Mouse (Mus musculus) liver, postnatal 0 days (tissue): ENCODE measurements at regions not wholly inside any gene's neighbourhood (a gene's known extent, or its start where the extent isn't known, plus 50 kb on each side); places are given as distances from the start of the nearest gene placed in this dataset.

Experiments used
- ATAC-seq: fragments of 200-750 bp; cut with Nextera tagmentation; 2 replicates; pipeline ENCODE4 v1.8.0; 2017; ENCODE audit warnings: mild to moderate bottlenecking, moderate library complexity
- DNase-seq: peaks from one replicate; pipeline ENCODE4 v3.0.0-alpha.2; 2016
- H3K27ac ChIP-seq: fragments of 300-500 bp; sonication (generic); 2 replicates; pipeline ENCODE4 v1.5.1; 2014; ENCODE audit warnings: antibody characterized with exemption, moderate library complexity, mild to moderate bottlenecking, low read depth
- H3K27me3 ChIP-seq: fragments of 300-500 bp; sonication (generic); 2 replicates; pipeline ENCODE4 v1.6.1; 2014; ENCODE audit warnings: low read length, control low read depth, mixed read lengths; ENCODE audit not compliant: insufficient read depth
- H3K36me3 ChIP-seq: fragments of 300-500 bp; sonication (generic); replicated peaks from 2 replicates; pipeline ENCODE4 v1.6.1; 2014; ENCODE audit warnings: mild to moderate bottlenecking, control low read depth, low read length, moderate library complexity, mixed read lengths; ENCODE audit not compliant: insufficient read depth
- H3K4me1 ChIP-seq: fragments of 300-500 bp; sonication (generic); 2 replicates; pipeline ENCODE4 v1.6.1; 2014; ENCODE audit warnings: antibody characterized with exemption, mild to moderate bottlenecking, control low read depth; ENCODE audit not compliant: insufficient read depth
- H3K4me2 ChIP-seq: fragments of 300-500 bp; sonication (generic); 2 replicates; pipeline ENCODE4 v1.6.1; 2014; ENCODE audit warnings: low read depth, mild to moderate bottlenecking, low read length, moderate library complexity, mixed read lengths
- H3K4me3 ChIP-seq: fragments of 300-500 bp; sonication (generic); 2 replicates; pipeline ENCODE4 v1.5.1; 2014; ENCODE audit warnings: low read depth, low read length
- H3K9ac ChIP-seq: fragments of 300-500 bp; sonication (generic); replicated peaks from 2 replicates; pipeline ENCODE4 v1.6.1; 2014; ENCODE audit warnings: mild to moderate bottlenecking, moderate library complexity
- H3K9me3 ChIP-seq: fragments of 300-500 bp; sonication (generic); 2 replicates; pipeline ENCODE4 v1.6.1; 2016; ENCODE audit warnings: mild to moderate bottlenecking, control low read depth, low read length, mixed read lengths
- CTCF ChIP-seq: sonication (generic); IDR thresholded peaks from 2 replicates; pipeline ENCODE4 v1.5.1; 2016; ENCODE audit warnings: antibody characterized with exemption, low read depth
- EP300 ChIP-seq: IDR thresholded peaks from 2 replicates; pipeline ENCODE4 v1.6.1; 2016; ENCODE audit warnings: antibody characterized with exemption, low read depth, mild to moderate bottlenecking
- WGBS: fragments of 180-500 bp; shearing (Covaris S2); extraction: QIAGEN DNeasy Blood & Tissue Kit; methylation state at CpG from one replicate; pipeline ENCODE4 v1.1.7; 2014; ENCODE audit not compliant: insufficient replicate concordance; 5-methylcytosine and 5-hydroxymethylcytosine counted together

GRCm38 (mm10) chr16:24149441-24149840, 160.8 kb upstream of the Bcl6 start:
- DNase-seq (no peak), ATAC-seq (no peak)
- no peaks in the 10 kb centered on the region for H3K9me3 ChIP-seq
- peaks cover 12% of the 10 kb centered on the region for H3K4me1 ChIP-seq
- no peaks in the 10 kb centered on the region for H3K36me3 ChIP-seq
- TF ChIP-seq CTCF, result no peak
- TF ChIP-seq EP300, result no peak
- no peak overlapping the region for H3K27ac ChIP-seq
- 70% methylated on average over 4 of the region's 4 CpGs for WGBS
- no peak overlapping the region for H3K4me3 ChIP-seq
- no peak overlapping the region for H3K9ac ChIP-seq
- H3K27me3 ChIP-seq, result no peaks in the 10 kb centered on the region
- H3K4me2 ChIP-seq, result no peak overlapping the region

GRCm38 (mm10) chr16:24143894-24144293, 155.2 kb upstream of the Bcl6 start:
- Histone ChIP-seq H3K36me3 (no peaks in the 10 kb centered on the region), H3K9ac (no peak overlapping the region), H3K4me1 (no peaks in the 10 kb centered on the region), H3K4me2 (no peak overlapping the region), H3K9me3 (no peaks in the 10 kb centered on the region), H3K27ac (no peak overlapping the region), H3K27me3 (no peaks in the 10 kb centered on the region), H3K4me3 (no peak overlapping the region)
- DNase-seq, result no peak
- 78% methylated on average over 3 of the region's 3 CpGs for WGBS
- no peak for ATAC-seq
- no peak for TF ChIP-seq CTCF
- TF ChIP-seq EP300, result no peak

GRCm38 (mm10) chr16:24142915-24143541, 154.4 kb upstream of the Bcl6 start:
- Histone ChIP-seq H3K4me3 (no peak overlapping the region), H3K4me1 (no peaks in the 10 kb centered on the region), H3K4me2 (no peak overlapping the region), H3K9ac (no peak overlapping the region), H3K27me3 (no peaks in the 10 kb centered on the region), H3K9me3 (no peaks in the 10 kb centered on the region), H3K36me3 (no peaks in the 10 kb centered on the region), H3K27ac (no peak overlapping the region)
- DNase-seq, result no peak
- 56% methylated on average over 5 of the region's 5 CpGs for WGBS
- ATAC-seq, result no peak
- TF ChIP-seq EP300, result no peak
- TF ChIP-seq CTCF, result no peak

GRCm38 (mm10) chr16:24139109-24139508, 150.5 kb upstream of the Bcl6 start:
- WGBS, result 77% methylated on average over 3 of the region's 3 CpGs
- H3K27me3 ChIP-seq, result no peaks in the 10 kb centered on the region
- H3K4me1 ChIP-seq, result peaks cover 6% of the 10 kb centered on the region; the same call in 1 of the 2 replicates
- no peaks in the 10 kb centered on the region for H3K36me3 ChIP-seq
- DNase-seq, result no peak
- ATAC-seq, result no peak
- H3K9me3 ChIP-seq, result no peaks in the 10 kb centered on the region
- H3K4me2 ChIP-seq, result no peak overlapping the region
- no peak overlapping the region for H3K4me3 ChIP-seq
- no peak overlapping the region for H3K27ac ChIP-seq
- no peak overlapping the region for H3K9ac ChIP-seq
- TF ChIP-seq EP300, result no peak
- TF ChIP-seq CTCF, result no peak

GRCm38 (mm10) chr16:24137266-24138033, 148.8 kb upstream of the Bcl6 start:
- ATAC-seq, result no peak
- no peak for TF ChIP-seq EP300
- no peak for TF ChIP-seq CTCF
- Histone ChIP-seq H3K27me3 (no peaks in the 10 kb centered on the region), H3K4me3 (no peak overlapping the region), H3K9me3 (no peaks in the 10 kb centered on the region), H3K9ac (no peak overlapping the region), H3K27ac (no peak overlapping the region), H3K4me2 (no peak overlapping the region), H3K4me1 (peaks cover 6% of the 10 kb centered on the region; the same call in 1 of the 2 replicates), H3K36me3 (no peaks in the 10 kb centered on the region)
- 65% methylated on average over 7 of the region's 7 CpGs for WGBS
- no peak for DNase-seq

- peaks cover 6% of the 10 kb centered on the region; the same call in 1 of the 2 replicates for H3K4me1 ChIP-seq
- no peaks in the 10 kb centered on the region for H3K9me3 ChIP-seq
- 34% methylated on average over 5 of the region's 5 CpGs for whole genome bisulfite sequencing
- no peak for TF ChIP-seq EP300
- no peaks in the 10 kb centered on the region for H3K36me3 ChIP-seq
- no peak overlapping the region for H3K4me3 ChIP-seq
- ATAC-seq, result no peak
- H3K4me2 ChIP-seq, result no peak overlapping the region
- H3K27ac ChIP-seq, result peak overlapping the region; percentile 13; the same call in 1 of the 2 replicates
- H3K9ac ChIP-seq, result no peak overlapping the region
- no peak for DNase-seq
- H3K27me3 ChIP-seq, result no peaks in the 10 kb centered on the region
These were observed 148.0 kb upstream of the Bcl6 start for GRCm38 (mm10) chr16:24136483-24137148.
